Mouse (Mus musculus) kidney, postnatal 0 days (tissue): ENCODE measurements around the gene Gm20390. TPM values are rescaled to one million over a fixed set of nuclear protein-coding genes. Genes with fewer than 3 reads are reported as not detected.

Experiments
- ATAC-seq: fragments of 200-750 bp; cut with Nextera tagmentation; replicated peaks from 2 replicates; pipeline ENCODE4 v1.8.0; 2017; ENCODE audit warnings: low read depth, moderate number of reproducible peaks, moderate TSS enrichment, moderate library complexity; ENCODE audit not compliant: low FRiP score
- DNase-seq: peaks from one replicate; pipeline ENCODE4 v3.0.0-alpha.2; 2016; ENCODE audit warnings: low spot score
- H3K27ac ChIP-seq: fragments of 300-500 bp; sonication (generic); 2 replicates; pipeline ENCODE4 v1.5.1; 2014; ENCODE audit warnings: mild to moderate bottlenecking
- H3K27me3 ChIP-seq: fragments of 300-500 bp; sonication (generic); 2 replicates; pipeline ENCODE4 v1.6.1; 2014; ENCODE audit warnings: low read length, mixed read lengths; ENCODE audit not compliant: insufficient read depth
- H3K36me3 ChIP-seq: fragments of 300-500 bp; sonication (generic); 2 replicates; pipeline ENCODE4 v1.6.1; 2014; ENCODE audit warnings: low read length, mixed read lengths; ENCODE audit not compliant: insufficient read depth
- H3K4me1 ChIP-seq: fragments of 300-500 bp; sonication (generic); replicated peaks from 2 replicates; pipeline ENCODE4 v1.6.1; 2014; ENCODE audit warnings: antibody characterized with exemption, low read length, mixed read lengths; ENCODE audit not compliant: insufficient read depth
- H3K4me2 ChIP-seq: fragments of 300-500 bp; sonication (generic); 2 replicates; pipeline ENCODE4 v1.6.1; 2014; ENCODE audit warnings: mild to moderate bottlenecking, low read length, moderate library complexity, mixed read lengths
- H3K4me3 ChIP-seq: fragments of 300-500 bp; sonication (generic); replicated peaks from 2 replicates; pipeline ENCODE4 v1.5.1; 2014; ENCODE audit warnings: low read depth, low read length
- H3K9ac ChIP-seq: fragments of 300-500 bp; sonication (generic); 2 replicates; pipeline ENCODE4 v1.6.1; 2014; ENCODE audit warnings: low read depth, low read length
- H3K9me3 ChIP-seq: fragments of 300-500 bp; sonication (generic); replicated peaks from 2 replicates; pipeline ENCODE4 v1.6.1; 2016; ENCODE audit warnings: low read length, inconsistent platforms, mixed read lengths
- CTCF ChIP-seq: IDR thresholded peaks from 2 replicates; pipeline ENCODE4 v1.5.1; 2016; ENCODE audit warnings: antibody characterized with exemption, low read depth, mild to moderate bottlenecking, moderate library complexity
- WGBS: fragments of 180-500 bp; shearing (Covaris S2); extraction: QIAGEN DNeasy Blood & Tissue Kit; methylation state at CpG from one replicate; pipeline ENCODE4 v1.1.7; 2014; 5-methylcytosine and 5-hydroxymethylcytosine counted together
- polyA plus RNA-seq: library from polyadenylated mRNA; unstranded; fragments of >200 nt; fragmentation: Nextera tagmentation; extraction: Ambion mirVana; gene quantifications from 2 replicates; pipeline ENCODE4 v1.2.1, GENCODE M21; 2015

The Gm20390 gene
- polyA plus RNA-seq, 1 experiment from 2014 or later, result 353 TPM

DNA sequence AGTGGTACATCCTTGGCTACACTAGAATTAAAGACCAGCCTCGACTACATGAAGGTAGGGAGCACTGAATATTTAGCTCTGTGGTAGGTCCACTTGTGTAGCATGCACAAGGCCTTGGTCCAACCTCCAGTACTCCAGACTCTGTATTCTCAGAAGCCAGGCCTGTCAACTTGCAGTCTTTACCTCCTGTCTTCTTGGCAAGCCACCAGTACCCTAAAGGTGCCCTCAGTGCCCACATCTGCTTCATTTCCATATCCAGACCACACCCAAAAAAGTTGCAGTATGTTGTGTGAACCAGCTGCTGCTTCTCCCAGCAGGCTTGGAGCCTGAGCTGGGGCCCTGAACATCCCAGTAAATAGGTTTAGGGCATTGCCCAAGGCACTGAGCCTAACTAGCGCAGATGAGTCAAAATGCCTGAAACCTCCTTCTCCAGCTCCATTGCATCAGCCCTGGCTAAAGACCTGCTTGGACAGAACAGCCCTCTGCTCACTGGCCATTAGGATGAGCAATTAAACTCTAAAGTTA is 11.0 kb downstream of the Gm20390 start:
- no peaks in the 10 kb centered on the region for H3K27me3 ChIP-seq
- no peak overlapping the region for H3K27ac ChIP-seq
- 0 out of 2 replicates have a peak, but pooled peaks cover 12% of the 10 kb centered on the region for H3K4me1 ChIP-seq
- no peak overlapping the region for H3K4me2 ChIP-seq
- no peak for DNase-seq
- WGBS, result 90% methylated on average over 2 of the region's 2 CpGs
- H3K4me3 ChIP-seq, result no peak overlapping the region
- no peak overlapping the region for H3K9ac ChIP-seq
- ATAC-seq, result no peak
- no peak for TF ChIP-seq CTCF
- no peaks in the 10 kb centered on the region for H3K9me3 ChIP-seq
- peaks cover 16% of the 10 kb centered on the region for H3K36me3 ChIP-seq

DNA sequence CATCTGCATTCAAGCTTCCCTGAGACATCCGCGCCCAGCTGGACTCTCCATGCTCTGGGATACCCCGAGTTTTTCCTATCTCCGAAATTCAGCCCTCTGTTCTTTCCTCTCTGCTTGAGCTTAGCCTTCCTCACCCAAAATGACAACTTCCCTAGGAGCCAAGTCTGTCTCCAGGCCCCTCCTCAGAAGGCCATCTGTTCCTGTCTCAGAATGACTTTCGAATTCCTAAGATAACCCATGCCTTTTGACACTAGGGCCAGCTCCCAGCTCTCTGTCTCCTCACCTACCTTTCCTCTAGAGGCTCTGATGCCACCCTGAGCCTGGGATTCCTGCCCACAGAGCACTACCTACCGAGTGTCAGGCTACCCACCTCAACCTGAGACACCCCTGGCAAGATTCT is 11.9 kb downstream of the Gm20390 start, which contains the start of gene Nme2:
Nme2 (minus strand) TSS at position 101 of the 400 bp plus-strand sequence.
- DNase-seq (no peak), ATAC-seq (0 out of 2 replicates have a peak, but pooled peaks have one; percentile 0)
- no peak for TF ChIP-seq CTCF
- peak within 1 kb of the TSS; percentile 88 for H3K27ac ChIP-seq
- H3K4me1 ChIP-seq, result 0 out of 2 replicates have a peak, but pooled peaks cover 12% of the 10 kb centered on the region
- H3K9me3 ChIP-seq, result no peaks in the 10 kb centered on the region
- peak within 1 kb of the TSS; percentile 73 for H3K4me2 ChIP-seq
- H3K36me3 ChIP-seq, result peaks cover 19% of the 10 kb centered on the region
- no peaks in the 10 kb centered on the region for H3K27me3 ChIP-seq
- under 1% methylated on average over 6 of the region's 6 CpGs for WGBS
- H3K9ac ChIP-seq, result peak within 1 kb of the TSS; percentile 63
- peak within 1 kb of the TSS; percentile 65 for H3K4me3 ChIP-seq

DNA sequence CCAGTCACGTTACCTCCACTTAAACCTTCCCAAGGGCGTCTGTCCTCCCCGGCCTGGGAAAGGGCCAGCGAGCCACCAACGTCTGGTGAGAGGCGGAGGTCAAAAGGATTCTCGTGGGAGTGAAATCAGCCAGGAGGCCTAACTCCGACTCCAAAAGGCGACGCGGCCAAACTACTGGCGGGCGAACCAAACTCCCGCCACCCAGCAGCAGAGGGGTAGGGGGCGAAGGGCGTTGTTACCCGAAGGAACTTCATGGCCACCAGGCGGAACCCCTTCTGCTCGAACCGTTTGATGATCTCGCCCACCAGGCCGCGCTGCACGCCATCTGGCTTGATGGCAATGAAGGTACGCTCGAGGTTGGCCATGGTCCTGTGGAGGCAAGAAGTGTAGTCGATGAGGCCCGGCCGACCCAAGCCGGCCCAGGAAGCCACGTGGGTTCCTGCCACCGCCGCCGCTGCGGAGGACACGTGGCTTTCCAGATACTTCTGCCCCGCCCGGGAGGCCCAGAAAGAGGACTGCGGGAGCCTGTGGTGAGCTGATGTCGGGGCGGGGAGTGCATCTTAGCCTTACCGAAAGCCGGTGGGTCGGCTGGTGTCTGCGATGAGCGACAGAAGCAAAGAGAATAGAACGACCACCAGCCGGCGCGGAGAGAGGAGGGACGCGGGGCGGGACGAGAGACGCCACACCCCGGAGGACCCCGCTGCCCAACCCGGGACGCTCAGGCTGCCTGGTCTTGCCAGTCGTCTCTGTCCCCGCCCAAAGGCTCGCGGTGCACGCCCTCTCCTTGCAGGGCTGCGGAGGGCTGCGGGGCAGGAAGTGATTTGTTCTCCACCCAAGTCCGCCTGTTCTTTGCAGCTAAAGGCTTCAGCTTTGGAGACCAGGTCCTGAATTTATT is 12.6 kb downstream of the Gm20390 start:
- H3K4me3 ChIP-seq, result peak overlapping the region; percentile 65
- 2% methylated on average over 67 of the region's 67 CpGs for WGBS
- H3K27ac ChIP-seq, result peak overlapping the region; percentile 88
- peak overlapping the region; percentile 63 for H3K9ac ChIP-seq
- H3K4me1 ChIP-seq, result 0 out of 2 replicates have a peak, but pooled peaks cover 12% of the 10 kb centered on the region
- peak; percentile 94 for ATAC-seq
- peak; percentile 44 for TF ChIP-seq CTCF
- H3K4me2 ChIP-seq, result peak overlapping the region; percentile 73
- peak; percentile 97 for DNase-seq
- no peaks in the 10 kb centered on the region for H3K9me3 ChIP-seq
- H3K36me3 ChIP-seq, result peaks cover 17% of the 10 kb centered on the region
- no peaks in the 10 kb centered on the region for H3K27me3 ChIP-seq

DNA sequence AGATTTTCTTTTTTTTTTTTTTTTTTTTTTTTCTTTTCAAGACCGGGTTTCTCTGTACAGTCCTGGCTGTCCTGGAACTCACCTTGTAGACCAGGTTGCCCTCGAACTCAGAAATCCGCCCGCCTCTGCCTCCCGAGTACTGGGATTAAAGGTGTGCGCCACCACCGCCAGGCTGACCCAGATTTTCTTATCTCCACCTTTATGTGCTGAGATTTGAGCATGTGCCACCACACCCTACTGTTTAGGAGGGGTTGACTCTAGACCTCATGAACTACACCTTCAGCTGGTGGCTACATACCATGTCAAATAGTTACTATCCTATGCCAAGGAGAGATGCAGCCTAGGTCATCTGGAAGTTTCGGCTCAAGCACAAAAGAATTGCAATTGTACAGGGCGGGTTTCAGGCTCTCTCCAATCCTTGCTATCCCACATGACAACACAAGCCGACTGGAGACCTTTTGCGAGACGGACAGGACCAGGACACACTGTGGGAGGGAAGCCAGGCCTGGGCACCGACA is 13.3 kb downstream of the Gm20390 start:
- Histone ChIP-seq H3K36me3 (peaks cover 17% of the 10 kb centered on the region), H3K4me2 (peak overlapping the region; percentile 73), H3K4me1 (0 out of 2 replicates have a peak, but pooled peaks cover 12% of the 10 kb centered on the region), H3K9ac (peak overlapping the region; percentile 63), H3K9me3 (no peaks in the 10 kb centered on the region), H3K27me3 (no peaks in the 10 kb centered on the region), H3K4me3 (peak overlapping the region; percentile 65), H3K27ac (peak overlapping the region; percentile 88)
- WGBS, result 44% methylated on average over 13 of the region's 13 CpGs
- TF ChIP-seq CTCF, result no peak
- DNase-seq, result no peak
- ATAC-seq, result no peak

DNA sequence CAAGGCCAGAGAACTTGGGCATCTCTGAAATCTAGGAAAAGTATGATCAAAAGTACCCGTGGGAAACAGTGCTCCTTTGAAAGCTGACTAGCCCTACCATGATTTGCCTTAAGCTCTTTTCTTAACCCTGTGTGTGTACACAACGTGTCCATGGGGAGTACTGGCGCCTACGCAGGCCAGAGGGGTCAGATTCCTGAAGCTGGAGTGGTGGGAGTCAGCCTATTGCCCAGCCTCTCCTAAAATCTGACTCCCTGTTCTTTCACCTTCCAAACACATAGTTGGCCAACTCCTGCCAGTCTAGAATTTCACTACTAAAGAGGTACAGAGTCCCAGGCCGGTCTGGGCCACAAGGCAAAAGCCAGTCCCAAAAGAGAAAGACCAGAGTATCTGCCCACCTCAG is 15.7 kb downstream of the Gm20390 start:
- no peak for ATAC-seq
- WGBS, result 34% methylated on average over 5 of the region's 5 CpGs
- Histone ChIP-seq H3K4me1 (0 out of 2 replicates have a peak, but pooled peaks cover 12% of the 10 kb centered on the region), H3K27ac (0 out of 2 replicates have a peak overlapping the region, but pooled peaks have one; percentile 15), H3K4me2 (0 out of 2 replicates have a peak overlapping the region, but pooled peaks have one; percentile 21), H3K4me3 (no peak overlapping the region), H3K27me3 (no peaks in the 10 kb centered on the region), H3K9ac (no peak overlapping the region), H3K9me3 (no peaks in the 10 kb centered on the region), H3K36me3 (peaks cover 17% of the 10 kb centered on the region)
- DNase-seq, result peak; percentile 75
- no peak for TF ChIP-seq CTCF

DNA sequence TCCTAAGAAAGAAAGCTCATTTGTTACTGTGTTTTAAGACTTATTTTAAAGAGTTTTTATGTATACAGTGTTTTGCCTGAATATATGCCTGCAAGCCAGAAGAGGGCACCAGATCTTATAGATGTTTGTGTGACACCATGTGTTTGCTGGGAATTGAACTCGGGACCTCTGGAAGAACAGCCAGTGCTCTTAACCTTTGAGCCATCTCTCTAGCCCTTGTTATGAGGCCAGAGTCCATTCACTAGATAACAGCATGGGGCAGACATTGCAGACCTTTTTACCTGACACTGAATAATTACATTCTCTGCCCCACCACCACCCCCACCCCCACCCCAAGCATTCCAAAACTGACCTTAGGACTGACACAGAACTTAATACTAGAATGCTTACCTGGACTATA is 18.0 kb downstream of the Gm20390 start:
- peak; percentile 42 for TF ChIP-seq CTCF
- ATAC-seq (peak; percentile 54), DNase-seq (no peak)
- Histone ChIP-seq H3K4me1 (0 out of 2 replicates have a peak, but pooled peaks cover 12% of the 10 kb centered on the region), H3K4me2 (no peak overlapping the region), H3K9me3 (no peaks in the 10 kb centered on the region), H3K9ac (no peak overlapping the region), H3K27ac (no peak overlapping the region), H3K27me3 (no peaks in the 10 kb centered on the region), H3K36me3 (peaks cover 17% of the 10 kb centered on the region), H3K4me3 (no peak overlapping the region)
- 90% methylated on average over 1 of the region's 1 CpGs for WGBS
